Comparison of ENCODE assay signal across 22 mouse cellular contexts in genomic region chr5:119571644-119572043, GRCm38 (mm10).
DNase-seq lines count a peak whose midpoint lies in the region; ATAC-seq and TF ChIP-seq lines count a peak whose summit lies in the region.
"Had no signal": no experiment of that assay in that cellular context is flagged by ENCODE, and none has a peak within 500 bp of the region (broad histone marks: within the 10 kb centered on the region; RNA-seq: fewer than 3 reads in every experiment).

No protein-coding gene starts in this region.

- H3K27me3 ChIP-seq in lung, postnatal 0 days (replicated peaks; ENCODE audit: insufficient read depth, low read length), result no peaks in the 10 kb centered on the region
- H3K27me3 ChIP-seq: limb, embryonic 15.5 days; lung, embryonic 15.5 days; midbrain, embryonic 12.5 days had no signal

- no peak for TF ChIP-seq EP300 in lung, postnatal 0 days (IDR thresholded peaks at IDR 0.05)

- H3K27ac ChIP-seq in gastrocnemius, adult 2 months, result no peak overlapping the region
- no peak overlapping the region for H3K27ac ChIP-seq in layer of hippocampus, adult 2 months
- no peak overlapping the region for H3K27ac ChIP-seq in lung, postnatal 0 days (ENCODE audit: low read length)
- H3K27ac ChIP-seq: limb, embryonic 15.5 days; midbrain, embryonic 12.5 days had no signal

- no peak for DNase-seq in gastrocnemius, adult 2 months
- no peak for DNase-seq in gastrocnemius, adult 8-10 months (ENCODE audit: low spot score in 2 of 2)
- no peak for DNase-seq in layer of hippocampus, adult 2 months (ENCODE audit: low spot score in 2 of 2)
- DNase-seq in layer of hippocampus, postnatal 25 days (ENCODE audit: extremely low spot score in 1 of 2, low spot score in 1 of 2), result no peak
- DNase-seq in lung, postnatal 0 days (ENCODE audit: low spot score), result no peak
- no peak for DNase-seq in lung, postnatal 25 days (ENCODE audit: low spot score)
- DNase-seq in ZHBTc4 (ENCODE audit: low read depth, low spot score), result peak; percentile 51
- no peak for DNase-seq in spleen, postnatal 36 days (ENCODE audit: low spot score in 2 of 2)
- DNase-seq: adrenal gland, postnatal 10 days; cerebellum, adult 9-10 months; gastrocnemius, postnatal 10 days; heart, adult 11 months; heart, postnatal 10 days; kidney, adult 8-10 months; kidney, postnatal 25 days; left cerebral cortex, postnatal 4 days; thymus, postnatal 14 days had no signal

- H3K36me3 ChIP-seq in lung, postnatal 0 days (ENCODE audit: insufficient read depth, low read length), result no peaks in the 10 kb centered on the region
- H3K36me3 ChIP-seq: heart, embryonic 12.5 days; limb, embryonic 15.5 days; lung, embryonic 15.5 days; midbrain, embryonic 12.5 days had no signal

- ATAC-seq in lung, postnatal 0 days, result no peak
- ATAC-seq: forebrain, embryonic 14.5 days had no signal

- 94% methylated on average over 3 of the region's 3 CpGs for WGBS in lung, postnatal 0 days

- no peaks in the 10 kb centered on the region for H3K9me3 ChIP-seq in lung, postnatal 0 days (ENCODE audit: low read length)
- H3K9me3 ChIP-seq: lung, embryonic 15.5 days had no signal

- H3K4me3 ChIP-seq in gastrocnemius, adult 2 months, result no peak overlapping the region
- H3K4me3 ChIP-seq in layer of hippocampus, adult 2 months, result no peak overlapping the region
- no peak overlapping the region for H3K4me3 ChIP-seq in lung, postnatal 0 days (ENCODE audit: low read depth, low read length)
- H3K4me3 ChIP-seq: heart, embryonic 12.5 days; limb, embryonic 15.5 days; lung, embryonic 15.5 days; midbrain, embryonic 12.5 days had no signal

- no peak overlapping the region for H3K9ac ChIP-seq in lung, postnatal 0 days (replicated peaks; ENCODE audit: low read depth)
- H3K9ac ChIP-seq: heart, embryonic 12.5 days; limb, embryonic 15.5 days; lung, embryonic 15.5 days; midbrain, embryonic 12.5 days had no signal

- no peaks in the 10 kb centered on the region for H3K4me1 ChIP-seq in lung, postnatal 0 days (ENCODE audit: insufficient read depth, low read depth, low read length)
- H3K4me1 ChIP-seq: limb, embryonic 15.5 days; midbrain, embryonic 12.5 days had no signal

- no peak overlapping the region for H3K4me2 ChIP-seq in lung, postnatal 0 days (replicated peaks; ENCODE audit: low read depth, low read length)
- H3K4me2 ChIP-seq: heart, embryonic 12.5 days; limb, embryonic 15.5 days; lung, embryonic 15.5 days; midbrain, embryonic 12.5 days had no signal

- peak; percentile 33 for TF ChIP-seq CTCF in gastrocnemius, adult 2 months (IDR thresholded peaks at IDR 0.05)
- TF ChIP-seq CTCF in layer of hippocampus, adult 2 months (conservative IDR thresholded peaks at IDR 0.05), result peak; percentile 57
- TF ChIP-seq CTCF in lung, postnatal 0 days (IDR thresholded peaks at IDR 0.05), result peak; percentile 47

- intact Hi-C loops in gastrocnemius, adult 2 months (cut with DNase I), result no loop called here
